ENCODE assay signal across 25 mouse cellular contexts in the genomic region with DNA sequence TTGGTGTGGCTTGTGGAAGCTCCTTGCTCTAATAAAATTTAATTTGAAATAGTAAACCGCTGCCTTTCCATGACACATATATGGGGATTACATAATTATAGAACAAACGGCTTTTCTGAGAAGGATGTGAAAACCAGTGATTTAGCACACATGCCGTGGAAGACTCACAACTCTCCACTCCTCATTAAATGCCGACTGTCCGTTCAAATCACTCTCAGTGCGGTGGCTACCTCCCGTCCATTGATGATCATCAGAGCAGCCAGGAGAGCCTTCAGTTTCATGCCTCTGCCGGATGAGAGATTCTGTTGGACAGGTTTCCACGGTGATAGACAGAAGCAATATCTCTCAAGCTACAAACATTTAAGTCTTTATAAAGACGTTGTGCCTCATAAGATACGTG.
"Had no signal": no experiment of that assay in that cellular context is flagged by ENCODE, and none has a peak within 500 bp of the region (broad histone marks: within the 10 kb centered on the region; RNA-seq: fewer than 3 reads in every experiment).

No protein-coding gene starts in this region.

- H3K27ac ChIP-seq: gastrocnemius, adult 2 months; heart, adult 2 months; hindbrain, embryonic 10.5 days; hindbrain, embryonic 12.5 days; hindbrain, embryonic 14.5 days; intestine, embryonic 15.5 days; layer of hippocampus, adult 2 months; left cerebral cortex, adult 2 months; limb, embryonic 10.5 days; limb, embryonic 12.5 days had no signal

- H3K4me2 ChIP-seq: heart, embryonic 12.5 days; hindbrain, embryonic 12.5 days; hindbrain, embryonic 14.5 days; intestine, embryonic 15.5 days; limb, embryonic 12.5 days; liver, embryonic 11.5 days had no signal

- H3K4me3 ChIP-seq: gastrocnemius, adult 2 months; heart, adult 2 months; heart, embryonic 12.5 days; hindbrain, embryonic 10.5 days; hindbrain, embryonic 12.5 days; intestine, embryonic 15.5 days; layer of hippocampus, adult 2 months; left cerebral cortex, adult 2 months; limb, embryonic 10.5 days; limb, embryonic 12.5 days had no signal

- H3K9ac ChIP-seq: heart, embryonic 12.5 days; hindbrain, embryonic 12.5 days; hindbrain, embryonic 14.5 days; intestine, embryonic 15.5 days; limb, embryonic 12.5 days had no signal

- H3K27me3 ChIP-seq: heart, embryonic 12.5 days; hindbrain, embryonic 12.5 days; intestine, embryonic 15.5 days; limb, embryonic 12.5 days had no signal

- H3K9me3 ChIP-seq: heart, embryonic 12.5 days; hindbrain, embryonic 10.5 days; hindbrain, embryonic 12.5 days; intestine, embryonic 15.5 days; limb, embryonic 10.5 days; limb, embryonic 12.5 days had no signal

- DNase-seq: gastrocnemius, adult 2 months; gastrocnemius, postnatal 10 days; gastrocnemius, postnatal 25 days; heart, adult 2 months; heart, postnatal 14 days; heart, postnatal 4 days; kidney, adult 18-20 months; kidney, adult 8-10 months; kidney, postnatal 10 days; kidney, postnatal 25 days; kidney, postnatal 4 days; liver had no signal

- ATAC-seq: hindbrain, embryonic 16.5 days; inflammation-experienced regulatory T-cells, adult 6 months; intestine, embryonic 15.5 days; intestine, postnatal 0 days had no signal

- H3K36me3 ChIP-seq: heart, embryonic 12.5 days; hindbrain, embryonic 10.5 days; hindbrain, embryonic 12.5 days; intestine, embryonic 15.5 days; limb, embryonic 10.5 days; limb, embryonic 12.5 days had no signal

- H3K4me1 ChIP-seq: heart, embryonic 12.5 days; hindbrain, embryonic 12.5 days; intestine, embryonic 15.5 days had no signal
